Mouse (Mus musculus): ENCODE results near the gene Edn2.

GRCm38 (mm10) chr4:120172050-120172684 is 11.2 kb downstream of the Edn2 start:
- TF ChIP-seq POLR2A (IDR thresholded peaks at IDR 0.05; ENCODE audit: low read depth, low read length): no peak
- no peak for TF ChIP-seq CTCF (IDR thresholded peaks at IDR 0.05; ENCODE audit: extremely low read depth, insufficient read depth, insufficient read length, insufficient replicate concordance)

Measured in spleen, adult 2 months (tissue).